Mouse (Mus musculus) monocyte, adult 5-6 weeks (primary cell): ENCODE results near the gene Mdh1b. TPM values are rescaled to one million over a fixed set of nuclear protein-coding genes. Genes with fewer than 3 reads are reported as not detected.

Experiments used
- ATAC-seq: fragments of 153-309, 156-312 bp; replicated peaks from 2 replicates; pipeline ENCODE4 v1.8.0; 2017; ENCODE audit warnings: mild to moderate bottlenecking; ENCODE audit not compliant: low TSS enrichment, insufficient number of reproducible peaks, severe bottlenecking, poor library complexity, low FRiP score
- total RNA-seq: library from RNA; stranded (forward); fragments of 200-1000, 200-491, 200-594 nt; gene quantifications from 3 replicates; pipeline ENCODE4 v1.2.3, GENCODE M21; 2017

Mdh1b gene
- total RNA-seq, 1 experiment from 2014 or later = not detected

- no peak for ATAC-seq
These were observed 62.7 kb downstream of the Mdh1b start for GRCm38 (mm10) chr1:63667201-63667948.

GRCm38 (mm10) chr1:63666089-63666488 lies 64.0 kb downstream of the Mdh1b start:
- no peak for ATAC-seq

- ATAC-seq = 0 out of 2 replicates have a peak, but pooled peaks have one; percentile 50
These were observed 70.5 kb downstream of the Mdh1b start for GRCm38 (mm10) chr1:63659591-63659990.

GRCm38 (mm10) chr1:63658016-63658415 lies 72.1 kb downstream of the Mdh1b start:
- ATAC-seq = peak; percentile 50; the same call in 1 of the 2 replicates

Other genes starting within 250 kb of the Mdh1b start
- gene Gm39653, start 114.3 kb downstream of the Mdh1b start, total RNA-seq = not detected in 3 replicates
- not detected in 3 replicates for gene Dytn, start 43.4 kb downstream of the Mdh1b start, total RNA-seq
- 12.6 to 16.5 TPM (median 16.2 TPM) in 3 replicates for gene Fastkd2, start 296 bp upstream of the Mdh1b start, total RNA-seq
- gene 4933402D24Rik, start 38.9 kb upstream of the Mdh1b start, total RNA-seq = not detected in 3 replicates